Mouse (Mus musculus) small intestine, adult 2 months (tissue): ENCODE data around the gene Ethe1. TPM values are rescaled to one million over a fixed set of nuclear protein-coding genes. Genes with fewer than 3 reads are reported as not detected.

Experiments used
- H3K27ac ChIP-seq: fragments of 200-500 bp; 2 replicates; pipeline ENCODE4 v1.5.1; 2012; ENCODE audit warnings: low read depth, low read length, control low read depth, inconsistent platforms; ENCODE audit not compliant: insufficient read depth
- H3K27me3 ChIP-seq: fragments of 200-500 bp; 2 replicates; pipeline ENCODE4 v1.6.1; 2012; ENCODE audit warnings: mild to moderate bottlenecking, moderate library complexity, low read length, inconsistent platforms; ENCODE audit not compliant: control insufficient read depth, insufficient read depth
- H3K36me3 ChIP-seq: fragments of 200-500 bp; 2 replicates; pipeline ENCODE4 v1.6.1; 2012; ENCODE audit warnings: mild to moderate bottlenecking, low read length, control low read depth, inconsistent platforms; ENCODE audit not compliant: control insufficient read depth, insufficient read depth
- H3K4me1 ChIP-seq: fragments of 200-500 bp; 2 replicates; pipeline ENCODE4 v1.6.1; 2012; ENCODE audit warnings: low read length, inconsistent platforms, mixed read lengths; ENCODE audit not compliant: control insufficient read depth, insufficient read depth, insufficient read length
- H3K4me3 ChIP-seq: fragments of 200-500 bp; 2 replicates; pipeline ENCODE4 v1.5.1; 2012; ENCODE audit warnings: low read depth, mild to moderate bottlenecking, control low read depth, inconsistent platforms, low read length, moderate library complexity
- CTCF ChIP-seq: fragments of 200-500 bp; IDR thresholded peaks from 2 replicates; pipeline ENCODE4 v1.5.1; 2012; ENCODE audit warnings: low read depth, mild to moderate bottlenecking, control low read depth, inconsistent platforms, low read length, moderate library complexity, mixed read lengths; ENCODE audit not compliant: insufficient replicate concordance, insufficient read length; ENCODE audit errors: extremely low read depth
- POLR2A ChIP-seq: fragments of 200-500 bp; IDR thresholded peaks from 2 replicates; pipeline ENCODE4 v1.6.1; 2012; ENCODE audit warnings: low read depth, mild to moderate bottlenecking, control low read depth, inconsistent platforms, low read length, moderate library complexity
- WGBS: fragments of 180-500 bp; shearing (Covaris S2); methylation state at CpG from one replicate; pipeline ENCODE4 v1.1.7; 2018; 5-methylcytosine and 5-hydroxymethylcytosine counted together
- polyA plus RNA-seq: library from polyadenylated mRNA; depleted of rRNA; stranded (reverse); fragments of >200 nt; gene quantifications from 2 replicates; pipeline ENCODE4 v1.2.3, GENCODE M21; 2012

The Ethe1 gene
- polyA plus RNA-seq, 1 experiment = 44.2 TPM

- Histone ChIP-seq H3K27ac (no peak overlapping the region), H3K27me3 (no peaks in the 10 kb centered on the region), H3K4me3 (no peak overlapping the region), H3K4me1 (peaks cover 9% of the 10 kb centered on the region), H3K36me3 (peaks cover 2% of the 10 kb centered on the region; the same call in 1 of the 2 replicates)
- WGBS = 42% methylated on average over 12 of the region's 12 CpGs
- no peak for TF ChIP-seq CTCF
- TF ChIP-seq POLR2A = no peak
These were observed 13.0 kb upstream of the Ethe1 start for GRCm38 (mm10) chr7:24574224-24574796.

- H3K27ac ChIP-seq = no peak overlapping the region
- no peaks in the 10 kb centered on the region for H3K27me3 ChIP-seq
- H3K4me1 ChIP-seq = peaks cover 9% of the 10 kb centered on the region
- no peak overlapping the region for H3K4me3 ChIP-seq
- no peaks in the 10 kb centered on the region for H3K36me3 ChIP-seq
- WGBS = 92% methylated on average over 10 of the region's 10 CpGs
- TF ChIP-seq POLR2A (no peak), CTCF (no peak)
These were observed 9.5 kb upstream of the Ethe1 start for GRCm38 (mm10) chr7:24577811-24578210.

- H3K36me3 ChIP-seq = no peaks in the 10 kb centered on the region
- H3K4me1 ChIP-seq = peaks cover 15% of the 10 kb centered on the region
- TF ChIP-seq CTCF (no peak), POLR2A (no peak)
- no peak overlapping the region for H3K27ac ChIP-seq
- WGBS = 91% methylated on average over 6 of the region's 6 CpGs
- H3K4me3 ChIP-seq = no peak overlapping the region
- no peaks in the 10 kb centered on the region for H3K27me3 ChIP-seq
These were observed 2.5 kb upstream of the Ethe1 start for GRCm38 (mm10) chr7:24584876-24585275.

DNA sequence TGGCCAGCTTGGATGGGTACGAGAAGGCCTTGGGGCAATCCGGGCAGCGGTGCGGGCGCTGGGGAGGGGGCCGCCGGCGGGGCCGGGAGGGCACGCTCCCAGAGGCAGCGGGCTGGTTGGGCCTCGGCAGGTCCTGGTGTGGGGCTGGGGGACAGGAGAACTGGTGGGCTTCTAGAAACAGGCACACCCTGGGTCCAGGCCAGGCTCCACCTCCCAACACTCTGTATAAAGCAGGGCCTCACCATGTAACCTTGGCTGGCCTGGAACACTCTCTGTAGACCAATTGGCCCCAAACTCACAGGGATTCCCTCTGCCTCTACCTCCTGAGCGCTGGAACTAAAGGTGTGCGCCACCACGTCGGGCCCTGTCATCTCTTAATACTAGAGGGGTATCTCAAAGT lies 1.3 kb upstream of the Ethe1 start:
- TF ChIP-seq CTCF = no peak
- no peak for TF ChIP-seq POLR2A
- no peak overlapping the region for H3K27ac ChIP-seq
- H3K4me1 ChIP-seq = peaks cover 15% of the 10 kb centered on the region
- H3K36me3 ChIP-seq = no peaks in the 10 kb centered on the region
- no peak overlapping the region for H3K4me3 ChIP-seq
- WGBS = 67% methylated on average over 16 of the region's 16 CpGs
- H3K27me3 ChIP-seq = no peaks in the 10 kb centered on the region

DNA sequence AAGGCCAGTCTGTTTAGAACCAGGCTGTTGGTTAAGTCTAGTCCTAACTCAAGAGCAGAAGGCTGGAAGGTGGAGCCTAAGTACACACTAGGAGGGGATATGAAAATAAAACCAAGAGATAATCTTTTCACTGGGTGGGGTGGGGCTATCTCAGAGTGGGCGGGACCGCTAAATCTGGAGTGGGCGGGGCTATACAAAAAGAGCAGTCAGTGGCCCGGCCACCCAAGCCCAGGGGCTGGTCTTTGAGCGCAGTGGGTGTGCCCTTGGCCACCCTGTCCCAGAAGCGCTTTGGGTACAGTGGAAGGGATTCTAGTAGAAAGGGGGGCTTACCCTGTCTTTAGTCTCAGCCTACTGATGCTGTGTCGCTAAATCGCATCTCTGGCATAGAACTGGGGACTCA lies 515 bp upstream of the Ethe1 start:
- peaks cover 20% of the 10 kb centered on the region for H3K4me1 ChIP-seq
- no peak for TF ChIP-seq CTCF
- TF ChIP-seq POLR2A = no peak
- no peak overlapping the region for H3K4me3 ChIP-seq
- WGBS = 8% methylated on average over 8 of the region's 8 CpGs
- no peaks in the 10 kb centered on the region for H3K36me3 ChIP-seq
- no peak overlapping the region for H3K27ac ChIP-seq
- no peaks in the 10 kb centered on the region for H3K27me3 ChIP-seq

DNA sequence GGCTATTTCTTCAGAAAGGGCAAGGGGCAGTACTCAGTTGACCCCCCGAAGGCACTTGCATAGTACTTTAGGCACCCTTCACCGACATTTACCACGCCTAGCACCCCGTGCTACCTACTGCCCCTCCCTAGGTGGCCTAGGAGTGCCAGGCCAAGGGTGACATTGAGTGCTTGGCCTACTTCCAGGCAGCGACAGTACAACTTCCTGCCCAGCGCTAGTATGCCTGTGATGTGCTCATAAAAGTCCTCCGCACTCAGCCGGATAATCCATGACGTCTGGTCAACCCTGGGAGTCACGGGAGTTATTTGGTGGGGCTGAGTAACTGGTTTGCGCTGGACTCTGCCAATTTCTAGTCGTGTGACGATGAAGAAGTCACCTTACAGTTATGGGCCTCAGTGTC lies 993 bp downstream of the Ethe1 start:
- Histone ChIP-seq H3K36me3 (no peaks in the 10 kb centered on the region), H3K27ac (peak overlapping the region; percentile 69), H3K4me1 (peaks cover 26% of the 10 kb centered on the region), H3K27me3 (no peaks in the 10 kb centered on the region), H3K4me3 (no peak overlapping the region)
- TF ChIP-seq CTCF = no peak
- TF ChIP-seq POLR2A = no peak
- 15% methylated on average over 13 of the region's 13 CpGs for WGBS

DNA sequence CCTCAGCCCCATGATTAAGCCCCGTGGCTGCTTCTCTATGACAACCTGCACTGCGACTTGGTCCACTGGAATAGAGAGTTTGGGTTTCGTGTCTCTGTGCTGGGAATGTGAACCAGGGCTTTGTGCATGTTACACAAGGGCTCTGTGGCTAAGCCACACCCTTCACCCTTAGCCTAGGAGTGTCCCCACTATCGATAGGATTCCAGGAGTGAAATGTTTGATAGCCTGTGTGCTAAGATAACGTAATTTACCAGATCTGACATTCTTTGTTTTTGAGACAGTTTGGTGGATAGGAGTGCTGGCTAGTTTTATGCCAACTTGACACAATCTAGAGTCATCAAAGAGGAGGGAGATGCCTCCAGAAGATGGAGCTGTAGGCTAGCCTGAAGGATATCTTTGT lies 4.4 kb downstream of the Ethe1 start:
- 25% methylated on average over 5 of the region's 5 CpGs for WGBS
- Histone ChIP-seq H3K27me3 (no peaks in the 10 kb centered on the region), H3K4me1 (peaks cover 28% of the 10 kb centered on the region), H3K4me3 (no peak overlapping the region), H3K27ac (no peak overlapping the region), H3K36me3 (no peaks in the 10 kb centered on the region)
- TF ChIP-seq POLR2A = no peak
- TF ChIP-seq CTCF = no peak
